Mouse (Mus musculus) heart, embryonic 10.5 days (tissue): ENCODE results near the gene Dennd4c. TPM values are rescaled to one million over a fixed set of nuclear protein-coding genes. Genes with fewer than 3 reads are reported as not detected.

ENCODE experiments used
- DNase-seq: peaks from one replicate; pipeline ENCODE4 v3.0.0-alpha.2; 2017; ENCODE audit warnings: low spot score
- H3K27ac ChIP-seq: fragments of 300-500 bp; sonication (generic); 2 replicates; pipeline ENCODE4 v1.5.1; 2016; ENCODE audit warnings: mild to moderate bottlenecking
- H3K27me3 ChIP-seq: fragments of 300-500 bp; sonication (generic); 2 replicates; pipeline ENCODE4 v1.6.1; 2016; ENCODE audit warnings: mild to moderate bottlenecking; ENCODE audit not compliant: poor library complexity, insufficient read depth, severe bottlenecking
- H3K36me3 ChIP-seq: fragments of 300-500 bp; sonication (generic); 2 replicates; pipeline ENCODE4 v1.6.1; 2016; ENCODE audit warnings: mild to moderate bottlenecking, moderate library complexity
- H3K4me1 ChIP-seq: fragments of 300-500 bp; sonication (generic); 2 replicates; pipeline ENCODE4 v1.6.1; 2016; ENCODE audit warnings: mild to moderate bottlenecking
- H3K4me3 ChIP-seq: fragments of 300-500 bp; sonication (generic); 2 replicates; pipeline ENCODE4 v1.5.1; 2016; ENCODE audit warnings: mild to moderate bottlenecking, moderate library complexity
- H3K9me3 ChIP-seq: fragments of 300-500 bp; sonication (generic); 2 replicates; pipeline ENCODE4 v1.6.1; 2016; ENCODE audit warnings: mild to moderate bottlenecking, moderate library complexity
- WGBS: fragments of 180-500 bp; shearing (Covaris S2); methylation state at CpG from one replicate; pipeline ENCODE4 v1.1.7; 2016; 5-methylcytosine and 5-hydroxymethylcytosine counted together
- polyA plus RNA-seq: library from polyadenylated mRNA; unstranded; fragments of >200 nt; fragmentation: Nextera tagmentation; extraction: Ambion mirVana; gene quantifications from 2 replicates; pipeline ENCODE4 v1.2.1, GENCODE M21; 2016

The Dennd4c gene
- polyA plus RNA-seq = 4.6 and 6.7 TPM in 2 replicates

GRCm38 (mm10) chr4:86748336-86749291, at the start of gene Dennd4c:
Dennd4c (plus strand) TSS chr4:86748555.
- WGBS = under 1% methylated on average over 95 of the region's 95 CpGs
- Histone ChIP-seq H3K4me3 (peak within 1 kb of the TSS; percentile 100), H3K36me3 (no peaks in the 10 kb centered on the region)

GRCm38 (mm10) chr4:86699161-86699865, 49.0 kb upstream of the Dennd4c start:
- no peak for DNase-seq
- no peak overlapping the region for H3K27ac ChIP-seq
- H3K4me3 ChIP-seq = no peak overlapping the region
- 60% methylated on average over 5 of the region's 5 CpGs for WGBS
- no peaks in the 10 kb centered on the region for H3K9me3 ChIP-seq
- H3K27me3 ChIP-seq = no peaks in the 10 kb centered on the region
- H3K36me3 ChIP-seq = no peaks in the 10 kb centered on the region
- H3K4me1 ChIP-seq = no peaks in the 10 kb centered on the region

More at GRCm38 (mm10) chr4:86748336-86749291, at the start of gene Dennd4c:
- Histone ChIP-seq H3K27me3 (no peaks in the 10 kb centered on the region), H3K27ac (peak within 1 kb of the TSS; percentile 98), H3K4me1 (peaks cover 15% of the 10 kb centered on the region), H3K9me3 (no peaks in the 10 kb centered on the region)
- DNase-seq = peak; percentile 98

GRCm38 (mm10) chr4:86708801-86709200, 39.6 kb upstream of the Dennd4c start:
- Histone ChIP-seq H3K4me1 (no peaks in the 10 kb centered on the region), H3K27me3 (no peaks in the 10 kb centered on the region)
- 34% methylated on average over 1 of the region's 1 CpGs for WGBS

GRCm38 (mm10) chr4:86710034-86710650, 38.2 kb upstream of the Dennd4c start:
- Histone ChIP-seq H3K4me1 (no peaks in the 10 kb centered on the region), H3K36me3 (no peaks in the 10 kb centered on the region), H3K27ac (no peak overlapping the region), H3K9me3 (no peaks in the 10 kb centered on the region), H3K27me3 (no peaks in the 10 kb centered on the region), H3K4me3 (no peak overlapping the region)
- no peak for DNase-seq
- WGBS = 75% methylated on average over 6 of the region's 6 CpGs

More at GRCm38 (mm10) chr4:86708801-86709200, 39.6 kb upstream of the Dennd4c start:
- H3K36me3 ChIP-seq = no peaks in the 10 kb centered on the region
- DNase-seq = no peak
- no peaks in the 10 kb centered on the region for H3K9me3 ChIP-seq
- H3K27ac ChIP-seq = no peak overlapping the region
- H3K4me3 ChIP-seq = no peak overlapping the region

- DNase-seq = no peak
- no peaks in the 10 kb centered on the region for H3K27me3 ChIP-seq
- H3K4me1 ChIP-seq = no peaks in the 10 kb centered on the region
- H3K4me3 ChIP-seq = no peak overlapping the region
- no peaks in the 10 kb centered on the region for H3K36me3 ChIP-seq
- no peaks in the 10 kb centered on the region for H3K9me3 ChIP-seq
- 64% methylated on average over 4 of the region's 4 CpGs for WGBS
- no peak overlapping the region for H3K27ac ChIP-seq
These were observed 37.6 kb upstream of the Dennd4c start for GRCm38 (mm10) chr4:86710666-86711215.

- Histone ChIP-seq H3K9me3 (no peaks in the 10 kb centered on the region), H3K27me3 (no peaks in the 10 kb centered on the region), H3K4me1 (no peaks in the 10 kb centered on the region), H3K27ac (no peak overlapping the region), H3K36me3 (no peaks in the 10 kb centered on the region), H3K4me3 (no peak overlapping the region)
- DNase-seq = no peak
- WGBS = 85% methylated on average over 12 of the region's 12 CpGs
These were observed 35.6 kb upstream of the Dennd4c start for GRCm38 (mm10) chr4:86712751-86713195.

GRCm38 (mm10) chr4:86713518-86713917, 34.8 kb upstream of the Dennd4c start:
- no peak for DNase-seq
- Histone ChIP-seq H3K4me3 (no peak overlapping the region), H3K9me3 (no peaks in the 10 kb centered on the region), H3K36me3 (no peaks in the 10 kb centered on the region), H3K27ac (no peak overlapping the region), H3K27me3 (no peaks in the 10 kb centered on the region), H3K4me1 (no peaks in the 10 kb centered on the region)
- 61% methylated on average over 2 of the region's 2 CpGs for WGBS

GRCm38 (mm10) chr4:86715341-86715740, 33.0 kb upstream of the Dennd4c start:
- Histone ChIP-seq H3K4me3 (no peak overlapping the region), H3K27me3 (no peaks in the 10 kb centered on the region)

GRCm38 (mm10) chr4:86717176-86717575, 31.2 kb upstream of the Dennd4c start:
- Histone ChIP-seq H3K36me3 (no peaks in the 10 kb centered on the region), H3K9me3 (no peaks in the 10 kb centered on the region), H3K4me3 (no peak overlapping the region), H3K4me1 (no peaks in the 10 kb centered on the region), H3K27ac (no peak overlapping the region), H3K27me3 (no peaks in the 10 kb centered on the region)
- DNase-seq = no peak
- WGBS = 79% methylated on average over 1 of the region's 1 CpGs

More at GRCm38 (mm10) chr4:86715341-86715740, 33.0 kb upstream of the Dennd4c start:
- 88% methylated on average over 1 of the region's 1 CpGs for WGBS
- no peaks in the 10 kb centered on the region for H3K4me1 ChIP-seq
- H3K9me3 ChIP-seq = no peaks in the 10 kb centered on the region
- H3K36me3 ChIP-seq = no peaks in the 10 kb centered on the region
- no peak for DNase-seq
- no peak overlapping the region for H3K27ac ChIP-seq

- Histone ChIP-seq H3K4me3 (no peak overlapping the region), H3K27me3 (no peaks in the 10 kb centered on the region), H3K4me1 (no peaks in the 10 kb centered on the region), H3K36me3 (no peaks in the 10 kb centered on the region), H3K27ac (no peak overlapping the region), H3K9me3 (no peaks in the 10 kb centered on the region)
- 73% methylated on average over 4 of the region's 4 CpGs for WGBS
- DNase-seq = no peak
These were observed 29.3 kb upstream of the Dennd4c start for GRCm38 (mm10) chr4:86718878-86719577.

GRCm38 (mm10) chr4:86721856-86722358, 26.4 kb upstream of the Dennd4c start:
- Histone ChIP-seq H3K4me3 (no peak overlapping the region), H3K27ac (no peak overlapping the region), H3K27me3 (no peaks in the 10 kb centered on the region), H3K36me3 (no peaks in the 10 kb centered on the region), H3K9me3 (no peaks in the 10 kb centered on the region), H3K4me1 (peaks cover 9% of the 10 kb centered on the region)
- no peak for DNase-seq
- WGBS = 78% methylated on average over 8 of the region's 8 CpGs

- Histone ChIP-seq H3K4me3 (0 out of 2 replicates have a peak overlapping the region, but pooled peaks have one; percentile 2), H3K36me3 (no peaks in the 10 kb centered on the region), H3K9me3 (no peaks in the 10 kb centered on the region), H3K27me3 (no peaks in the 10 kb centered on the region), H3K27ac (no peak overlapping the region), H3K4me1 (peaks cover 9% of the 10 kb centered on the region)
- WGBS = 10% methylated on average over 4 of the region's 4 CpGs
- DNase-seq = no peak
These were observed 23.2 kb upstream of the Dennd4c start for GRCm38 (mm10) chr4:86725175-86725574.
